Mouse (Mus musculus) lung, adult 2 months (tissue): ENCODE measurements at regions not wholly inside any gene's neighbourhood (a gene's known extent, or its start where the extent isn't known, plus 50 kb on each side); places are given as distances from the start of the nearest gene placed in this dataset.

Experiments used
- DNase-seq: peaks from one replicate; pipeline ENCODE4 v3.0.0; 2022
- H3K4me1 ChIP-seq: fragments of 200-500 bp; 2 replicates; pipeline ENCODE4 v1.6.1; 2011; ENCODE audit warnings: low read length; ENCODE audit not compliant: control insufficient read depth, insufficient read depth
- H3K4me3 ChIP-seq: fragments of 200-500 bp; replicated peaks from 2 replicates; pipeline ENCODE3; 2011; ENCODE audit warnings: low read depth, mild to moderate bottlenecking, control low read depth, low read length; ENCODE audit errors: extremely low read depth
- CTCF ChIP-seq: fragments of 200-500 bp; IDR thresholded peaks from 2 replicates; pipeline ENCODE4 v1.5.1; 2011; ENCODE audit warnings: mild to moderate bottlenecking, low read length, control low read depth; ENCODE audit not compliant: insufficient read depth
- POLR2A ChIP-seq: fragments of 200-500 bp; IDR thresholded peaks from 2 replicates; pipeline ENCODE4 v1.6.1; 2011; ENCODE audit warnings: low read depth, mild to moderate bottlenecking, control low read depth, low read length, borderline replicate concordance; ENCODE audit errors: extremely low read depth
- WGBS: fragments of 180-500 bp; shearing (Covaris S2); methylation state at CpG from one replicate; pipeline ENCODE4 v1.1.7; 2018; 5-methylcytosine and 5-hydroxymethylcytosine counted together

- 0 out of 2 replicates have a peak, but pooled peaks cover 3% of the 10 kb centered on the region for H3K4me1 ChIP-seq
- TF ChIP-seq CTCF (no peak), POLR2A (no peak)
- DNase-seq: no peak
- H3K4me3 ChIP-seq: no peak overlapping the region
- WGBS: 31% methylated on average over 3 of the region's 3 CpGs
Measured at GRCm38 (mm10) chr15:36921384-36921783, 86.2 kb downstream of the Zfp706 start.

GRCm38 (mm10) chr15:36920886-36921285, 86.7 kb downstream of the Zfp706 start:
- no peak overlapping the region for H3K4me3 ChIP-seq
- 0 out of 2 replicates have a peak, but pooled peaks cover 3% of the 10 kb centered on the region for H3K4me1 ChIP-seq
- TF ChIP-seq POLR2A (no peak), CTCF (no peak)
- no peak for DNase-seq

DNA sequence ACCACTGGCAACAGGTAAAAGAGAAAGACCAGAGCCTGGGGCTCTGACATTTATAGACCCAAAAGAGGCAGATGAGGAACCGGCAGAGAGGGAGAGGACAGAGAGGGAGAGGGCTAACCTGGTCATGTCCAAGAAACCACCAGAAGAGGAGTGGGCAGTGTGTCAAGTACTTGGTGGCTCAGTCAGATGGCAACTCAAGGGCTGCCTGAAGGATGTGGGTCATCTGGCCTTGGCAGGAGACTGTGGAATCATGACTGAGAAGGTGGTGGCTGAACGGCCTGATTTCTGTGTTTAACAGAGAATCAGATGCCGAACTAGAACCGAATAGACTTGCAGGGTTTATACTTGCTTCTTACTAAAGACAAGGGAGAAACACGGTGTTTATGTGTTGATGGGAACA, 87.9 kb downstream of the Zfp706 start:
- TF ChIP-seq CTCF (no peak), POLR2A (no peak)
- no peak for DNase-seq
- Histone ChIP-seq H3K4me1 (0 out of 2 replicates have a peak, but pooled peaks cover 3% of the 10 kb centered on the region), H3K4me3 (no peak overlapping the region)
- 85% methylated on average over 5 of the region's 5 CpGs for WGBS

GRCm38 (mm10) chr15:36919209-36919608, 88.4 kb downstream of the Zfp706 start:
- TF ChIP-seq POLR2A (no peak), CTCF (no peak)
- Histone ChIP-seq H3K4me3 (no peak overlapping the region), H3K4me1 (0 out of 2 replicates have a peak, but pooled peaks cover under 1% of the 10 kb centered on the region)
- 76% methylated on average over 4 of the region's 4 CpGs for WGBS
- no peak for DNase-seq

DNA sequence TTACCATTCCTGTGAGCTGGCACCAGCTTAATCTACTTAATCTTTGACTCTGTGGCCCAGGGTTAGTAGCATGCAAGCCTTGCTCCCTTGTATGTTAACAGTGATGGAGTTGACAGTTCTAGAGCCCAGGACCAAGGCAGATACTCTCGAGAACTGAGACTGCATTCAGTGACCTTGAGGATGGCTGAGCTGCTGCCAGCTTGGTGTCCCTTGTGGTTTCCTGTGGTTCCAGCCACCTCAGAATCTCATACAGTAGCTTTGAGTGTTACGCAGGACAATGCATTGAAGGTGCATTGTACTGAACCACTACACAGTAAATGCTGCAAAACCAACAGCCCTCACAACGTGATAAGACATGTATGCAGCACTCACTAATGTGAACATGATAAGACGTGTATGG, 90.6 kb downstream of the Zfp706 start:
- no peaks in the 10 kb centered on the region for H3K4me1 ChIP-seq
- no peak for DNase-seq
- no peak overlapping the region for H3K4me3 ChIP-seq
- TF ChIP-seq CTCF: no peak
- 72% methylated on average over 4 of the region's 4 CpGs for WGBS

DNA sequence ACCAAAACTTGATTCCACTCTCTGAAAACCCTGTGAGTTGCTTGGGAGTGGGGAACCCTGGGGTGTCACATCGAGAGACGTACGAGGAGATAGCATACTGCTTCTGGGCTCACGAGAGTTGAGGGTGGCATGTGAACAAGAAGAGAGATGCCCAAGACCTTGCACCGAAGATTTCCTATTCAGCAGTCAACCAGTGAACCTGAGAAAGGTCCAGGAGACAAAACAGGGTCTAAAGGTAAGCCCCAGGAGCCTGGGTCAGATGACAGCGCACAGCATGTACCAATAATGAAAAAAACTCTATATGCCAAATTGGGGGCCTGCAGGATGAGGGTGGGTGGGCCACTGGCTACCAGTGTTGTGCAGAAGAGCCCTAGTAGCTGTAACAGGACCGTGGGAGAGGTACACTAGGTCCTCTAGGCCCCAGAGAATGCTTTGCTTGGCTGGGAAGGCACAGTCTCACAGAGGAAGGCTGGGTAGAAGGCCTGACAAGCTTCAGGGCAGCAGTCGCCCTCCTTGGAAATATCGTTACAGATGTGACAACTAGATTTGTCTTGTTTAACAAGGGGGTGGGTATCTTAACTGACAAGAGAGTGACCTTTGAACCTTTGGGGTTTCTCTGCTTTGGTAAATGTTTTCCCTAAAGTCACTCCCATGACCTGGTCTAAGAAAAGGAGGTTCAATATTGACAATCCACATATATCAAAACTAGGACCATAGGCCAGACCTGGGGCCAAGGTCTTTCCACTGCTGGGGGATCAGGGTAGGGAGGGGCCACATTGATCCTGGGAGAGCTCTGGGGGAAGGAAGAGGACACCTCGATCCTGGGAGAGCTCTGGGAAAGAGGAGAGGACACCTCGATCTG, 93.1 kb downstream of the Zfp706 start:
- TF ChIP-seq CTCF (no peak), POLR2A (no peak)
- 88% methylated on average over 11 of the region's 11 CpGs for WGBS
- Histone ChIP-seq H3K4me3 (no peak overlapping the region), H3K4me1 (no peaks in the 10 kb centered on the region)
- no peak for DNase-seq

DNA sequence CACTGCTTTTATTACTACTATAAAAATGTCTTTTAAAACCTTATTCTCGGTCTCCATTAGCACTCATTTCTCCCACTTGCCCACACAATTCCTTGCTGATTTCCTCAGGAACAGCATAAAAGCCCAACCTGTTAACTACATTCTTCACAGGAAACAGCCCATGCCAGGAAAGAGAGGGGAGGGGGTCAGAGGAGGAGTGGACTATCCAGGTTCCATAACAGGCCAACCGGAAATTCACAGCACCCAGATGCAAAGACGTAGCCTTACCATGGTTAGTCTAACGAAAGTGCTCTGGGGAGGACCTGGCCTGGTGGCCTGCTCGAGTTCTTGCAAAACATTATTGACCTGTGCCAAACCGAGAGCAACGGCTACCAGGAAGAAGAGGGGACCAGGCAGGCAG, 94.3 kb downstream of the Zfp706 start:
- WGBS: 82% methylated on average over 7 of the region's 7 CpGs
- no peak for DNase-seq
- H3K4me3 ChIP-seq: no peak overlapping the region
- no peak for TF ChIP-seq CTCF
- no peak for TF ChIP-seq POLR2A
- no peaks in the 10 kb centered on the region for H3K4me1 ChIP-seq

GRCm38 (mm10) chr15:36910272-36910671, 97.3 kb downstream of the Zfp706 start:
- no peak for TF ChIP-seq CTCF
- no peak for TF ChIP-seq POLR2A
- WGBS: 83% methylated on average over 2 of the region's 2 CpGs
- Histone ChIP-seq H3K4me3 (no peak overlapping the region), H3K4me1 (no peaks in the 10 kb centered on the region)
- no peak for DNase-seq

GRCm38 (mm10) chr15:36909494-36909893, 98.1 kb downstream of the Zfp706 start:
- TF ChIP-seq CTCF (no peak), POLR2A (no peak)
- Histone ChIP-seq H3K4me1 (no peaks in the 10 kb centered on the region), H3K4me3 (no peak overlapping the region)
- no peak for DNase-seq
- 76% methylated on average over 3 of the region's 3 CpGs for WGBS

GRCm38 (mm10) chr15:36906789-36907188, 100.8 kb downstream of the Zfp706 start:
- DNase-seq: no peak
- WGBS: 71% methylated on average over 5 of the region's 5 CpGs
- H3K4me1 ChIP-seq: peaks cover 2% of the 10 kb centered on the region
- TF ChIP-seq CTCF (no peak), POLR2A (no peak)
- no peak overlapping the region for H3K4me3 ChIP-seq
